Mouse (Mus musculus) CH12.LX (cell line): ENCODE data around the gene Cmklr1. TPM values are rescaled to one million over a fixed set of nuclear protein-coding genes. Genes with fewer than 3 reads are reported as not detected.

Source experiments
- DNase-seq: peaks from one replicate; pipeline ENCODE4 v3.0.0-alpha.2; 2013; ENCODE audit errors: extremely low read depth
- H3K27ac ChIP-seq: 2 replicates; pipeline ENCODE4 v1.5.1; 2012; ENCODE audit warnings: low read depth, mild to moderate bottlenecking, control low read depth, moderate library complexity; ENCODE audit not compliant: insufficient read depth
- H3K27me3 ChIP-seq: replicated peaks from 2 replicates; pipeline ENCODE3; 2012; ENCODE audit warnings: inconsistent platforms
- H3K36me3 ChIP-seq, 2 experiments: replicated peaks in 1 of 2; 2 replicates each; pipeline versions ENCODE3 to v1.6.1; 2012; ENCODE audit warnings: inconsistent platforms in 1 of 2, low read length in 1 of 2, mild to moderate bottlenecking in 1 of 2, mixed read lengths in 1 of 2, moderate library complexity in 1 of 2; ENCODE audit not compliant: control insufficient read depth in 1 of 2, insufficient read depth in 1 of 2
- H3K4me1 ChIP-seq, 2 experiments: 2 replicates each; pipeline ENCODE4 v1.6.1; 2012; ENCODE audit warnings: inconsistent platforms in 1 of 2, moderate library complexity in 1 of 2; ENCODE audit not compliant: insufficient read depth in 2 of 2, control insufficient read depth in 1 of 2
- H3K4me2 ChIP-seq: 2 replicates; pipeline ENCODE4 v1.6.1; 2012; ENCODE audit warnings: low read depth, mild to moderate bottlenecking, control low read depth; ENCODE audit not compliant: poor library complexity, insufficient read depth, severe bottlenecking
- H3K4me3 ChIP-seq, 3 experiments: fragments of 150-350 bp in 1 of 3; sonication (generic) in 1 of 3; replicated peaks in 1 of 3; 2 replicates each; pipeline versions ENCODE3 to v1.5.1; 2011 to 2012; ENCODE audit warnings: low read depth in 2 of 3, low read length in 2 of 3, mild to moderate bottlenecking in 2 of 3, moderate library complexity in 2 of 3, control low read depth in 1 of 3, improper control_type of control experiment in 1 of 3, inconsistent platforms in 1 of 3, mixed read lengths in 1 of 3; ENCODE audit not compliant: poor library complexity in 1 of 3
- H3K79me2 ChIP-seq: replicated peaks from 2 replicates; pipeline ENCODE4 v1.6.1; 2012; ENCODE audit warnings: mild to moderate bottlenecking, moderate library complexity; ENCODE audit not compliant: control insufficient read depth, poor library complexity, insufficient read depth, severe bottlenecking; ENCODE audit errors: extremely low read depth
- H3K9ac ChIP-seq: 2 replicates; pipeline ENCODE4 v1.6.1; 2012; ENCODE audit warnings: low read depth, mild to moderate bottlenecking, control low read depth, moderate library complexity; ENCODE audit not compliant: insufficient read depth
- H3K9me3 ChIP-seq: replicated peaks from 2 replicates; pipeline ENCODE3; 2012; ENCODE audit warnings: low read length, inconsistent platforms, mixed read lengths
- BHLHE40 ChIP-seq: IDR thresholded peaks from 2 replicates; pipeline ENCODE4 v1.6.1; 2011; ENCODE audit warnings: mild to moderate bottlenecking, low read depth, low read length, improper control_type of control experiment
- CTCF ChIP-seq, 2 experiments: IDR thresholded peaks in 1 of 2; conservative IDR thresholded peaks in 1 of 2; 2 replicates each; pipeline ENCODE4 v1.5.1; 2011 to 2012; ENCODE audit warnings: low read depth in 2 of 2, low read length in 2 of 2, improper control_type of control experiment in 1 of 2, inconsistent platforms in 1 of 2, mild to moderate bottlenecking in 1 of 2, moderate library complexity in 1 of 2
- E2F4 ChIP-seq: IDR thresholded peaks from 2 replicates; pipeline ENCODE4 v1.6.1; 2011; ENCODE audit warnings: low read depth, low read length, improper control_type of control experiment; ENCODE audit not compliant: insufficient replicate concordance
- EP300 ChIP-seq: IDR thresholded peaks from 2 replicates; pipeline ENCODE4 v1.6.1; 2011; ENCODE audit warnings: low read length, improper control_type of control experiment
- ETS1 ChIP-seq: conservative IDR thresholded peaks from 2 replicates; pipeline ENCODE4 v1.6.1; 2012; ENCODE audit warnings: low read depth, mild to moderate bottlenecking, inconsistent platforms, low read length, improper control_type of control experiment, moderate library complexity
- IRF4 ChIP-seq: IDR thresholded peaks from 2 replicates; pipeline ENCODE4 v1.6.1; 2014; ENCODE audit warnings: low read depth, mild to moderate bottlenecking, inconsistent platforms, low read length, improper control_type of control experiment
- JUN ChIP-seq: IDR thresholded peaks from 2 replicates; pipeline ENCODE4 v1.6.1; 2011; ENCODE audit warnings: low read depth, mild to moderate bottlenecking, low read length, improper control_type of control experiment, moderate library complexity; ENCODE audit not compliant: insufficient read depth
- JUND ChIP-seq: conservative IDR thresholded peaks from 2 replicates; pipeline ENCODE4 v1.6.1; 2011; ENCODE audit warnings: low read depth, low read length, improper control_type of control experiment
- KAT2A ChIP-seq: IDR thresholded peaks from 2 replicates; pipeline ENCODE4 v1.6.1; 2012; ENCODE audit warnings: low read length, improper control_type of control experiment, inconsistent platforms; ENCODE audit not compliant: insufficient replicate concordance
- MAZ ChIP-seq: IDR thresholded peaks from 2 replicates; pipeline ENCODE4 v1.6.1; 2012; ENCODE audit warnings: low read depth, mild to moderate bottlenecking, inconsistent platforms, low read length, improper control_type of control experiment, moderate library complexity
- MEF2A ChIP-seq: IDR thresholded peaks from 2 replicates; pipeline ENCODE4 v1.6.1; 2014; ENCODE audit warnings: low read depth, mild to moderate bottlenecking, inconsistent platforms, low read length, improper control_type of control experiment, borderline replicate concordance
- MYC ChIP-seq: IDR thresholded peaks from 2 replicates; pipeline ENCODE4 v1.6.1; 2011; ENCODE audit warnings: low read depth, mild to moderate bottlenecking, improper control_type of control experiment, low read length
- NELFE ChIP-seq: IDR thresholded peaks from 2 replicates; pipeline ENCODE4 v1.6.1; 2011; ENCODE audit warnings: low read depth, low read length, improper control_type of control experiment
- NRF1 ChIP-seq: IDR thresholded peaks from 2 replicates; pipeline ENCODE4 v1.6.1; 2014; ENCODE audit warnings: low read depth, mild to moderate bottlenecking, inconsistent platforms, low read length, improper control_type of control experiment, moderate library complexity
- PAX5 ChIP-seq: IDR thresholded peaks from 2 replicates; pipeline ENCODE4 v1.6.1; 2012; ENCODE audit warnings: low read length, inconsistent platforms, mixed read lengths
- POLR2A ChIP-seq: IDR thresholded peaks from 2 replicates; pipeline ENCODE4 v1.6.1; 2011; ENCODE audit warnings: low read depth, mild to moderate bottlenecking, improper control_type of control experiment, low read length
- POLR2AphosphoS2 ChIP-seq: IDR thresholded peaks from 2 replicates; pipeline ENCODE4 v1.6.1; 2011; ENCODE audit warnings: low read depth, low read length, improper control_type of control experiment
- RAD21 ChIP-seq: IDR thresholded peaks from 2 replicates; pipeline ENCODE4 v1.6.1; 2011; ENCODE audit warnings: low read depth, mild to moderate bottlenecking, low read length, improper control_type of control experiment, moderate library complexity
- RCOR1 ChIP-seq: conservative IDR thresholded peaks from 2 replicates; pipeline ENCODE4 v1.6.1; 2012; ENCODE audit warnings: low read depth, mild to moderate bottlenecking, inconsistent platforms, low read length, improper control_type of control experiment
- SIN3A ChIP-seq: IDR thresholded peaks from 2 replicates; pipeline ENCODE4 v1.6.1; 2012; ENCODE audit warnings: low read length, improper control_type of control experiment, inconsistent platforms
- SMC3 ChIP-seq: IDR thresholded peaks from 2 replicates; pipeline ENCODE4 v1.6.1; 2011; ENCODE audit warnings: low read depth, low read length, improper control_type of control experiment
- TCF12 ChIP-seq: IDR thresholded peaks from 2 replicates; pipeline ENCODE4 v1.6.1; 2014; ENCODE audit warnings: low read depth, mild to moderate bottlenecking, inconsistent platforms, low read length, improper control_type of control experiment
- UBTF ChIP-seq: IDR thresholded peaks from 2 replicates; pipeline ENCODE4 v1.6.1; 2012; ENCODE audit warnings: low read depth, mild to moderate bottlenecking, inconsistent platforms, low read length, improper control_type of control experiment, moderate library complexity
- USF1 ChIP-seq: IDR thresholded peaks from 2 replicates; pipeline ENCODE4 v1.6.1; 2014; ENCODE audit warnings: low read depth, mild to moderate bottlenecking, inconsistent platforms, low read length, improper control_type of control experiment
- USF2 ChIP-seq: conservative IDR thresholded peaks from 2 replicates; pipeline ENCODE4 v1.6.1; 2011; ENCODE audit warnings: low read depth, low read length, improper control_type of control experiment
- ZKSCAN1 ChIP-seq: IDR thresholded peaks from 2 replicates; pipeline ENCODE4 v1.6.1; 2012; ENCODE audit warnings: low read depth, inconsistent platforms, low read length, improper control_type of control experiment, borderline replicate concordance
- ZMIZ1 ChIP-seq: IDR thresholded peaks from 2 replicates; pipeline ENCODE4 v1.6.1; 2012; ENCODE audit warnings: low read depth, mild to moderate bottlenecking, inconsistent platforms, low read length, improper control_type of control experiment
- ZNF384 ChIP-seq: IDR thresholded peaks from 2 replicates; pipeline ENCODE4 v1.6.1; 2012; ENCODE audit warnings: low read depth, low read length, improper control_type of control experiment, inconsistent platforms
- dilution Hi-C: fragments of 300-500 bp; cut with MboI; formaldehyde crosslinking; loops from 2 replicates; pipeline ENCODE4 v1.14.3; 2020; ENCODE audit warnings: low sequenced_read_pairs; ENCODE audit not compliant: extremely low pct_unique_long_range_greater_than_20kb, extremely low pct_ligation_motif_present
- in situ Hi-C: fragments of 300-500 bp; cut with MboI; formaldehyde crosslinking; loops from 3 replicates; pipeline ENCODE4 v1.14.3; 2019; ENCODE audit warnings: low sequenced_read_pairs, low pct_ligation_motif_present, low pct_unique_long_range_greater_than_20kb, mixed read lengths
- polyA plus RNA-seq: library from polyadenylated mRNA; unstranded; fragments of >175 nt; gene quantifications from 2 replicates; pipeline ENCODE4 v1.2.1, GENCODE M21; 2012; ENCODE audit warnings: low read depth; ENCODE audit not compliant: insufficient read length
- total RNA-seq, 2 experiments: library from RNA; depleted of rRNA; stranded (reverse); fragments of 300-350 nt in 1 of 2; fragments of >200 nt in 1 of 2; gene quantifications; 2 replicates each; pipeline ENCODE4 v1.2.3; 2012 to 2014

The Cmklr1 gene
- total and polyA plus RNA-seq, 3 experiments, result not detected

DNA sequence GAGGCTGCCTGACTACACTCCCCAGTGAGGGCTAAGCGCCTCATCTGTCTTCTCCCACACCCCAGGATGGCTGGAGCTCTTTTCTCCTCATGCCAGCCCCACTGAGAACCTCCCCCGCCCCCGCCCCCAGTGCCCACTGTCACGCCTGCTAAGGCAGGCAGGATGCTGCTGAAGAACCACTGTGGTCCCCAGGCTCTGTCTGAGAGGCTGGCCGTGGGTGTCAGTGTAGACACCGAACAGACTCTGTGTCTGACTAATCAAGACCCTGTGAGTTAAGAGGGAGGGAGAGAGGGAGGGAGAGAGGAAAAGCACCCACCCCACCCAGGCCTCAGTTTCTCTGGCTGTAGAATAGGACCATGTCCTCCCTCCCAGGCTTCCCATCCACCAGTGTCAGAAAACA lies 9.2 kb downstream of the Cmklr1 start:
- no peak overlapping the region for H3K9ac ChIP-seq
- H3K4me1 ChIP-seq, result 0 out of 4 replicates have a peak, but pooled peaks cover 0 to 3% of the 10 kb centered on the region in 2 experiments
- TF ChIP-seq ZKSCAN1, result no peak
- no peak for TF ChIP-seq MYC
- TF ChIP-seq RAD21, result no peak
- no peak for TF ChIP-seq RCOR1
- TF ChIP-seq EP300, result no peak
- no peak for TF ChIP-seq POLR2A
- TF ChIP-seq UBTF, result no peak
- no peak for TF ChIP-seq ZMIZ1
- no peak for TF ChIP-seq SMC3
- TF ChIP-seq NELFE, result no peak
- TF ChIP-seq SIN3A, result no peak
- TF ChIP-seq POLR2AphosphoS2, result no peak
- no peak for TF ChIP-seq BHLHE40
- TF ChIP-seq IRF4, result no peak
- no peak for TF ChIP-seq JUND
- TF ChIP-seq JUN, result no peak
- TF ChIP-seq ZNF384, result no peak
- TF ChIP-seq TCF12, result no peak
- H3K79me2 ChIP-seq, result no peaks in the 10 kb centered on the region
- H3K4me2 ChIP-seq, result no peak overlapping the region
- no peaks in the 10 kb centered on the region for H3K36me3 ChIP-seq
- no peak for DNase-seq
- H3K9me3 ChIP-seq, result no peaks in the 10 kb centered on the region
- H3K27me3 ChIP-seq, result peaks cover 79% of the 10 kb centered on the region
- in situ Hi-C loops, result loop anchor here (10.0 kb wide), 1 partner anchor 56 kb away; no protein-coding TSS in a partner anchor
- dilution Hi-C loops, result no loop called here
- H3K27ac ChIP-seq, result no peak overlapping the region
- no peak overlapping the region for H3K4me3 ChIP-seq

DNA sequence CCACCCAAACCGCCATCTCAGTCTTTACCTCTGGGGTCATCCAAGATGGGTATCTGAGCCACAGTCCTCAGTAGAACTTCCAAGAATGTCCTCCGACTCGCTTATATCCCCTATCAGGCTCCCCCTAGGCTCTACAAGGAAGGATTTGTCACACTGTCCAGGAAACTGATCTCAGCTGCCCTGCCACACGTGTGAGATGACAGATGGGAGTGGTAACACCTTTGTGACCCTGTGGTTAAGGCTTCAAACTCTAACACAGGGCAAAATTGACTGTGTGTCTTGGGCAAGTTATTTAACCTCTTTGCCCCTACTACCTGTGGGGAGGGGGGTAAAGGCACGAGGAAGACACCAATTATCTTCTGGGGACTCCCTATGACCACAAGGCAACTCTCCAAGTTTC lies 11.1 kb downstream of the Cmklr1 start:
- in situ Hi-C loops (no loop called here), dilution Hi-C loops (no loop called here)
- H3K4me1 ChIP-seq, result 0 out of 4 replicates have a peak, but pooled peaks cover 0 to 3% of the 10 kb centered on the region in 2 experiments
- no peak overlapping the region for H3K4me3 ChIP-seq
- H3K9ac ChIP-seq, result no peak overlapping the region
- no peaks in the 10 kb centered on the region for H3K36me3 ChIP-seq
- TF ChIP-seq ETS1 (no peak), TCF12 (no peak), E2F4 (no peak), MEF2A (no peak), SMC3 (no peak), CTCF (conservative IDR thresholded peaks at IDR 0.05 in 1 of 2, IDR thresholded peaks at IDR 0.05 in 1 of 2; ENCODE audit: low read depth in 2 of 2, low read length in 2 of 2) (no peak), UBTF (no peak), NELFE (no peak), USF1 (no peak), POLR2A (no peak), NRF1 (no peak), MAZ (no peak), USF2 (no peak), PAX5 (no peak), RAD21 (no peak), POLR2AphosphoS2 (no peak), KAT2A (no peak)
- TF ChIP-seq, all 38 proteins: peak for 0
- Histone ChIP-seq H3K27ac (no peak overlapping the region), H3K79me2 (no peaks in the 10 kb centered on the region), H3K27me3 (peaks cover 87% of the 10 kb centered on the region), H3K4me2 (no peak overlapping the region), H3K9me3 (no peaks in the 10 kb centered on the region)
- DNase-seq, result no peak
